Mouse (Mus musculus) kidney, postnatal 0 days (tissue): Measurements from ENCODE around the gene Thap4. TPM values are rescaled to one million over a fixed set of nuclear protein-coding genes. Genes with fewer than 3 reads are reported as not detected.

Experiments
- ATAC-seq: fragments of 200-750 bp; cut with Nextera tagmentation; replicated peaks from 2 replicates; pipeline ENCODE4 v1.8.0; 2017; ENCODE audit warnings: low read depth, moderate number of reproducible peaks, moderate TSS enrichment, moderate library complexity; ENCODE audit not compliant: low FRiP score
- DNase-seq: peaks from one replicate; pipeline ENCODE4 v3.0.0-alpha.2; 2016; ENCODE audit warnings: low spot score
- H3K27ac ChIP-seq: fragments of 300-500 bp; sonication (generic); 2 replicates; pipeline ENCODE4 v1.5.1; 2014; ENCODE audit warnings: mild to moderate bottlenecking
- H3K27me3 ChIP-seq: fragments of 300-500 bp; sonication (generic); 2 replicates; pipeline ENCODE4 v1.6.1; 2014; ENCODE audit warnings: low read length, mixed read lengths; ENCODE audit not compliant: insufficient read depth
- H3K36me3 ChIP-seq: fragments of 300-500 bp; sonication (generic); 2 replicates; pipeline ENCODE4 v1.6.1; 2014; ENCODE audit warnings: low read length, mixed read lengths; ENCODE audit not compliant: insufficient read depth
- H3K4me1 ChIP-seq: fragments of 300-500 bp; sonication (generic); replicated peaks from 2 replicates; pipeline ENCODE4 v1.6.1; 2014; ENCODE audit warnings: antibody characterized with exemption, low read length, mixed read lengths; ENCODE audit not compliant: insufficient read depth
- H3K4me2 ChIP-seq: fragments of 300-500 bp; sonication (generic); 2 replicates; pipeline ENCODE4 v1.6.1; 2014; ENCODE audit warnings: mild to moderate bottlenecking, low read length, moderate library complexity, mixed read lengths
- H3K4me3 ChIP-seq: fragments of 300-500 bp; sonication (generic); replicated peaks from 2 replicates; pipeline ENCODE4 v1.5.1; 2014; ENCODE audit warnings: low read depth, low read length
- H3K9ac ChIP-seq: fragments of 300-500 bp; sonication (generic); 2 replicates; pipeline ENCODE4 v1.6.1; 2014; ENCODE audit warnings: low read depth, low read length
- H3K9me3 ChIP-seq: fragments of 300-500 bp; sonication (generic); replicated peaks from 2 replicates; pipeline ENCODE4 v1.6.1; 2016; ENCODE audit warnings: low read length, inconsistent platforms, mixed read lengths
- CTCF ChIP-seq: IDR thresholded peaks from 2 replicates; pipeline ENCODE4 v1.5.1; 2016; ENCODE audit warnings: antibody characterized with exemption, low read depth, mild to moderate bottlenecking, moderate library complexity
- WGBS: fragments of 180-500 bp; shearing (Covaris S2); extraction: QIAGEN DNeasy Blood & Tissue Kit; methylation state at CpG from one replicate; pipeline ENCODE4 v1.1.7; 2014; 5-methylcytosine and 5-hydroxymethylcytosine counted together
- polyA plus RNA-seq: library from polyadenylated mRNA; unstranded; fragments of >200 nt; fragmentation: Nextera tagmentation; extraction: Ambion mirVana; gene quantifications from 2 replicates; pipeline ENCODE4 v1.2.1, GENCODE M21; 2015

Thap4 gene
- polyA plus RNA-seq, 1 experiment from 2014 or later = 82.9 TPM

DNA sequence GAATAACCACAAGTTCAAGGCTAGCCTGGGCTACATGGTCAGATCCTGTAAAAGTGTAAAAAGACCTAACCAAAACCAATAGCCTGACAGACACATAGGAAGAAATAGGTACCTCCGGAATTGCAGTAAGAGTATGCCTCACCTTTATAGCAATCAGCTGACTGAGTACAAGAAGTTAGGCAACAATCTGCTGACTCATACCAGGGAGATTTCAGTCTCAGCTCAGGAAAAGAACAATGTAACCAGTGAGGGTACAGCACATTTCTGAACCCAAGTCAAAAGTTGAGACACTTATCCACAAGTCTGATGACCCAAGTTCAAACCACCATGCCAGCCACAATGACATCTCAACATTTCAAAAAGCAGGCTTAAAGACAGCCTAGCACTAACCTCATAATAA lies 6.1 kb downstream of the Thap4 start:
- TF ChIP-seq CTCF = no peak
- Histone ChIP-seq H3K27ac (no peak overlapping the region), H3K9ac (no peak overlapping the region), H3K4me3 (no peak overlapping the region), H3K9me3 (no peaks in the 10 kb centered on the region), H3K27me3 (no peaks in the 10 kb centered on the region), H3K36me3 (peaks cover 20% of the 10 kb centered on the region), H3K4me2 (no peak overlapping the region), H3K4me1 (0 out of 2 replicates have a peak, but pooled peaks cover under 1% of the 10 kb centered on the region)
- WGBS = 94% methylated on average over 1 of the region's 1 CpGs
- DNase-seq = no peak
- no peak for ATAC-seq

DNA sequence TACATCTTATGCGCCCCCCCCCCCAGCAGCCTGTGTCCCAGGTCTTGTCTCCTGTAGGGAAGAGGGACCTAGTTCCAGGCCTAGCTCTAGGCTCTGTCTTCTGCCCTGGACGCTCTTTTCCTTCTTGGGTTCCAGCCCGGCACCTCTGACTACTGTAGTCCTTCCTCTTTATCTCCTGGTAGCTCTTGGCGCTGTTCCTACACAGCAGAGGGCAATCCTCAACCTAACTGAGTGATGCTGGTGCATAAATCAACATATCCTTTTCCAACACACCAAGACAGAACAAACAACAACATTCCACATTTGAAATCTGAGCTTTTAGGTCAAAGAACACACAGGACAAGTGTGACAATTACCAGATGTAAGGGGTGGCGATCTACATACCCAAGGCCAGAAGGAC lies 8.5 kb downstream of the Thap4 start:
- Histone ChIP-seq H3K27me3 (no peaks in the 10 kb centered on the region), H3K4me1 (no peaks in the 10 kb centered on the region), H3K4me2 (peak overlapping the region; percentile 4; the same call in 1 of the 2 replicates), H3K4me3 (no peak overlapping the region), H3K9ac (no peak overlapping the region), H3K9me3 (no peaks in the 10 kb centered on the region), H3K27ac (no peak overlapping the region), H3K36me3 (peaks cover 20% of the 10 kb centered on the region)
- DNase-seq (peak; percentile 43), ATAC-seq (0 out of 2 replicates have a peak, but pooled peaks have one; percentile 23)
- TF ChIP-seq CTCF = no peak
- WGBS = 50% methylated on average over 5 of the region's 5 CpGs

DNA sequence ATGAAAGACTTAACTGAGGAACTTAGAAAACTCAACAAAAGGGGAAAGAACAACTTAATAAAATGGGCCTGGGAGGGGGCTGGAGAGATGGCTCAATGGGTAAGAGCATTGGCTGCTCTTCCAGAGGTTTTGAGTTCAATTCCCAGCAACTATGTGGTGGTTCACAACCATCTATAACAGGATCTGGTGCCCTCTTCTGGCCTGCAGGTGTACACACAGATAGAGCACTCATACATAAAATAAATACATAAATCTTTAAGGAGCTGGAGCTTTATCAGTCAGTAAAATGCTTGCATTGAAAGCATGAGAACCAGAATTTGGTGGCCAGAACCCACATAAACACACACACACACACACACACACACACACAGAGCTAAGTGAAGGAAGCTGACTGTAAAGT lies 11.8 kb downstream of the Thap4 start:
- DNase-seq (no peak), ATAC-seq (no peak)
- H3K4me1 ChIP-seq = no peaks in the 10 kb centered on the region
- no peaks in the 10 kb centered on the region for H3K36me3 ChIP-seq
- no peaks in the 10 kb centered on the region for H3K27me3 ChIP-seq
- no peaks in the 10 kb centered on the region for H3K9me3 ChIP-seq
- no peak overlapping the region for H3K4me3 ChIP-seq
- H3K9ac ChIP-seq = no peak overlapping the region
- H3K27ac ChIP-seq = no peak overlapping the region
- peak; percentile 45 for TF ChIP-seq CTCF
- H3K4me2 ChIP-seq = no peak overlapping the region

DNA sequence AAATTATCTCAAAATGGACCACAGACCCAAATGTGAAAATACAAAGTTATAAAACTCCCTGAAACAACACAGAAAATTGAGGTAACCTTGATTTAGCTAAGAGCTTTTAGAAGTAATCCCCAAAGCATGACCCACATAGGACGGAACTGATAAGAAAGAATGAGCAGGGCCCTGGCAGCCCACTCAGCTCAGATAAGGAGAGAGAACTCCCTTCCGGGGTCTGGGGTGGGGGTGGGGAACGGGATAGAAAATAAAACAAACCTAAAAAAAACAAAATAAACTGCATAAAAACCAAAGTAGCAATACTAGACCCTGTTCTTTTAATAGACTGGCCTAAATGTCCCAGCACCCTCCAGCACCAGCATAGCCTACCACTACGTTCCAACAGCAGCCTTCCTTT lies 12.7 kb downstream of the Thap4 start:
- Histone ChIP-seq H3K4me2 (no peak overlapping the region), H3K36me3 (no peaks in the 10 kb centered on the region), H3K27me3 (no peaks in the 10 kb centered on the region), H3K4me3 (no peak overlapping the region), H3K9me3 (no peaks in the 10 kb centered on the region), H3K27ac (no peak overlapping the region), H3K9ac (no peak overlapping the region), H3K4me1 (no peaks in the 10 kb centered on the region)
- no peak for ATAC-seq
- DNase-seq = no peak
- no peak for TF ChIP-seq CTCF
- 70% methylated on average over 4 of the region's 4 CpGs for WGBS

DNA sequence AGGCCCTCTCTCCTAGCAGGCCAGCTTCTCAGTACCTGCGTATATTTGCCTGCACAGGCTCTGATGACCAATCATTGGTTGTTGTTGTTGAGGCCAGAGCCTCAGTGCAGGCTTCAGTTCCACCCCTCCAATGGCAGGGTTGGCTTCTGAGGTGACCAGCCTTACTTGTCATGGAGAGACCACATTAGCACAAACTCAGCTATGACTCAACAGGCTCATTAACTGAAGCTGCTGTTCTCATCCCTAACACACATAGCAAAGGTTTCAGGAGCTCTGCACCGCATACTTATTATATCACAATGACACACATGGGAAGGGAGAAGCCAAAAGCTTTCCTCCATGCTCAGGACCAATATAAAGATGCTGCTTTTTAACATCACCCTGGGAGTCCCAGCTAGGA lies 14.0 kb downstream of the Thap4 start:
- Histone ChIP-seq H3K36me3 (no peaks in the 10 kb centered on the region), H3K9me3 (no peaks in the 10 kb centered on the region), H3K27ac (no peak overlapping the region), H3K27me3 (no peaks in the 10 kb centered on the region), H3K4me3 (no peak overlapping the region), H3K9ac (no peak overlapping the region), H3K4me1 (no peaks in the 10 kb centered on the region), H3K4me2 (no peak overlapping the region)
- DNase-seq = no peak
- WGBS = 90% methylated on average over 2 of the region's 2 CpGs
- ATAC-seq = no peak
- TF ChIP-seq CTCF = no peak

DNA sequence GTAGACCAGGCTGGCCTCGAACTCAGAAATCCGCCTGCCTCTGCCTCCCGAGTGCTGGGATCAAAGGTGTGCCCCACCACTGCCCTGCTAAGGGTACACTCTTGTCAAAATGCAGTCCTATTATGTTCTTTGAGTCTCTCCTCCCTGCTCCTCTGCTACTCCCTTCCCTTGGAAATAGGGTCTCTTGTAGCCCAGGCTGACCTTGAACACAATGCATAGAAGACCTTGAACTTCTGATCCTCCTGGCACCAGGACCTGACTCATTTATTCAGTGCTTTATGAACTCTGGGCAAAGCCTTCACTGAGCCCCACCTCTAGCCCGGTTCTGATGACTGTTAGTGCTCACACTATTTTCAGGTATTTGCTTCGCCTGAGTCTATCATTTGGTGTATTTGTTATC lies 17.0 kb downstream of the Thap4 start:
- no peaks in the 10 kb centered on the region for H3K9me3 ChIP-seq
- ATAC-seq (no peak), DNase-seq (no peak)
- TF ChIP-seq CTCF = no peak
- no peak overlapping the region for H3K4me3 ChIP-seq
- no peaks in the 10 kb centered on the region for H3K4me1 ChIP-seq
- no peak overlapping the region for H3K9ac ChIP-seq
- no peaks in the 10 kb centered on the region for H3K27me3 ChIP-seq
- no peaks in the 10 kb centered on the region for H3K36me3 ChIP-seq
- no peak overlapping the region for H3K27ac ChIP-seq
- no peak overlapping the region for H3K4me2 ChIP-seq
- WGBS = 97% methylated on average over 5 of the region's 5 CpGs

DNA sequence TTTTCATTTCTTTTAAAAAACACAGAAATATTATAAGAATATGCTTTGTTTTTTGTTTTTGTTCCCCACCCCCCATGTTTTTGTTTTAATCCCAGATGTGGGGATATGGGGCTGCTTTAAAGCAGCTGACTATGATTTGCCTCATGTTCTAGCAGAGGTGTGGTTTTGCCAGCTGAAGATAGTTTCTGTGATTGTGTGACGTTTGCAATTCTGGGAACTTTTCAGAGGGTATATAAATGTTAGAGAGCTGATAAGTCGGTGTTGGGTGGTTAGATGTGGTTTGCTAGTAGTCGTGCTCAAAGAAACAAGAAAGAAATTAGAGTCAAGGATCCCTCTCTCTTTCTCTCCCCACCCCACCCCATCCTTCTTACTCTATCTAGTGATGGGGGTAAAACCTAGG lies 18.8 kb downstream of the Thap4 start:
- ATAC-seq = no peak
- no peak for TF ChIP-seq CTCF

More for the DNA sequence above, 18.8 kb downstream of the Thap4 start:
- DNase-seq = no peak
- no peak overlapping the region for H3K27ac ChIP-seq
- no peak overlapping the region for H3K4me3 ChIP-seq
- H3K4me2 ChIP-seq = no peak overlapping the region
- no peaks in the 10 kb centered on the region for H3K9me3 ChIP-seq
- H3K27me3 ChIP-seq = no peaks in the 10 kb centered on the region
- no peak overlapping the region for H3K9ac ChIP-seq
- 90% methylated on average over 3 of the region's 3 CpGs for WGBS
- H3K36me3 ChIP-seq = no peaks in the 10 kb centered on the region
- H3K4me1 ChIP-seq = no peaks in the 10 kb centered on the region
